In genomic region chr10:61714771-61715461, GRCm38 (mm10) we compare ENCODE assay signal across 8 mouse cellular contexts. TPM values are rescaled to one million over a fixed set of nuclear protein-coding genes. Genes with fewer than 3 reads are reported as not detected.
DNase-seq lines count a peak whose midpoint lies in the region; ATAC-seq and TF ChIP-seq lines count a peak whose summit lies in the region.

Aifm2 (plus strand) TSS chr10:61715263.

- peak; percentile 86 for ATAC-seq in midbrain, embryonic 11.5 days (ENCODE audit: low FRiP score)

- peak within 1 kb of the TSS; percentile 91 for H3K4me2 ChIP-seq in midbrain, embryonic 11.5 days

- no peak for TF ChIP-seq CTCF in bone marrow, adult 2 months (IDR thresholded peaks at IDR 0.05; ENCODE audit: control insufficient read depth, insufficient read depth, low read length)

- no peaks in the 10 kb centered on the region for H3K9me3 ChIP-seq in limb, embryonic 10.5 days (replicated peaks)
- no peaks in the 10 kb centered on the region for H3K9me3 ChIP-seq in midbrain, embryonic 11.5 days (ENCODE audit: control insufficient read depth, low read length)

- H3K4me1 ChIP-seq in bone marrow, adult 2 months (ENCODE audit: control insufficient read depth, insufficient read depth, low read length) = peaks cover 3% of the 10 kb centered on the region; the same call in 1 of the 2 replicates
- H3K4me1 ChIP-seq in limb, embryonic 10.5 days = peaks cover 17% of the 10 kb centered on the region
- H3K4me1 ChIP-seq in midbrain, embryonic 11.5 days (ENCODE audit: control insufficient read depth, insufficient read depth, low read length) = 0 out of 2 replicates have a peak, but pooled peaks cover 3% of the 10 kb centered on the region

- intact Hi-C loops in heart, postnatal 14 days (cut with DNase I) = no loop called here

- peaks cover 17% of the 10 kb centered on the region; the same call in 1 of the 2 replicates for H3K27me3 ChIP-seq in limb, embryonic 10.5 days (ENCODE audit: low read depth, poor library complexity, severe bottlenecking)
- peaks cover 4% of the 10 kb centered on the region for H3K27me3 ChIP-seq in midbrain, embryonic 11.5 days (ENCODE audit: control insufficient read depth, insufficient read depth, low read length)

- peak within 1 kb of the TSS; percentile 58 for H3K9ac ChIP-seq in midbrain, embryonic 11.5 days (ENCODE audit: low read length)

- TF ChIP-seq POLR2A in bone marrow, adult 2 months (IDR thresholded peaks at IDR 0.05; ENCODE audit: borderline replicate concordance, control insufficient read depth, low read depth, low read length) = no peak

- no peaks in the 10 kb centered on the region for H3K36me3 ChIP-seq in limb, embryonic 10.5 days
- H3K36me3 ChIP-seq in midbrain, embryonic 11.5 days (ENCODE audit: control insufficient read depth, insufficient read depth, low read length) = no peaks in the 10 kb centered on the region

- H3K27ac ChIP-seq in bone marrow, adult 2 months (ENCODE audit: control insufficient read depth, insufficient read depth, low read depth, low read length, poor library complexity) = no peak within 1 kb of the TSS
- H3K27ac ChIP-seq in limb, embryonic 10.5 days = peak within 1 kb of the TSS; percentile 64
- H3K27ac ChIP-seq in midbrain, embryonic 11.5 days (ENCODE audit: low read depth, low read length) = no peak within 1 kb of the TSS

- DNase-seq in ES-CJ7 (ENCODE audit: low read depth, low spot score) = peak; percentile 77
- DNase-seq in fibroblast of lung, adult 2 months (ENCODE audit: low read depth) = peak; percentile 49
- peak; percentile 67 to 68 for DNase-seq in heart, postnatal 14 days
- peak; percentile 87 for DNase-seq in limb, embryonic 10.5 days (ENCODE audit: low spot score)
- peak; percentile 90 for DNase-seq in midbrain, embryonic 11.5 days (ENCODE audit: low spot score, missing footprints)
- DNase-seq in spleen, postnatal 36 days (ENCODE audit: low spot score in 2 of 2) = peak; percentile 34 to 56
- no peak for DNase-seq in frontal cortex, postnatal 14 days (ENCODE audit: low spot score in 2 of 2)

- peak within 1 kb of the TSS; percentile 69 for H3K4me3 ChIP-seq in bone marrow, adult 2 months (replicated peaks; ENCODE audit: control insufficient read depth, low read depth, low read length)
- peak within 1 kb of the TSS; percentile 67 for H3K4me3 ChIP-seq in limb, embryonic 10.5 days
- peak within 1 kb of the TSS; percentile 52 for H3K4me3 ChIP-seq in midbrain, embryonic 11.5 days (ENCODE audit: low read depth, low read length)

- WGBS in bone marrow, adult 2 months = 15% methylated on average over 35 of the region's 36 CpGs
- 15% methylated on average over 36 of the region's 36 CpGs for WGBS in limb, embryonic 10.5 days
- WGBS in midbrain, embryonic 11.5 days = 15% methylated on average over 34 of the region's 36 CpGs

RNA-seq across cellular contexts. Expression of gene Aifm2, which starts in this region (rescaled TPM):
- polyA plus RNA-seq in bone marrow, adult 2 months (2011; ENCODE audit: insufficient read depth, insufficient read length, low replicate concordance, missing spikeins) = 9.2 and 14.9 TPM in 2 replicates
- total RNA-seq in heart, postnatal 14 days (2021) = 10 to 100 TPM; 31.3 to 34.6 TPM
- 8.3 and 11.3 TPM in 2 replicates for polyA plus RNA-seq in limb, embryonic 10.5 days (2016; fragmentation: Nextera tagmentation; extraction: Ambion mirVana)
- 4.9 and 6.3 TPM in 2 replicates for polyA plus RNA-seq in midbrain, embryonic 11.5 days (2014; fragmentation: Nextera tagmentation; extraction: Ambion mirVana)

Comparison
In these comparisons a context has a peak if more than half of its experiments do, and no peak if none do; other contexts are left out.
1. DNase-seq: peak in ES-CJ7 (single experiment), fibroblast of lung, adult 2 months (single experiment), heart, postnatal 14 days (2 of 2), limb, embryonic 10.5 days (single experiment), midbrain, embryonic 11.5 days (single experiment) and spleen, postnatal 36 days (2 of 2); none in frontal cortex, postnatal 14 days (0 of 2).
2. Peak in every context shown above with its lines, with median percentiles within 50 percentile points of each other: H3K4me3 ChIP-seq.